Mouse (Mus musculus): Measurements from ENCODE around the gene Vmn2r80.

GRCm38 (mm10) chr10:79222214-79222613 is 73.6 kb downstream of the Vmn2r80 start:
- no peak for TF ChIP-seq CTCF (IDR thresholded peaks at IDR 0.05; ENCODE audit: borderline replicate concordance, control insufficient read depth, extremely low read depth, insufficient read depth, low read length, poor library complexity)
- no peak for TF ChIP-seq POLR2A (IDR thresholded peaks at IDR 0.05; ENCODE audit: control insufficient read depth, extremely low read depth, insufficient read depth, low read length, poor library complexity)

Data from thymus, adult 2 months (tissue).